Mouse (Mus musculus) olfactory bulb, adult 2 months (tissue): ENCODE measurements at regions not wholly inside any gene's neighbourhood (a gene's known extent, or its start where the extent isn't known, plus 50 kb on each side); places are given as distances from the start of the nearest gene placed in this dataset.
"Not testable (repeated sequence)": the region's sequence is repeated elsewhere in the genome, so short reads cannot be mapped to it uniquely, and the experiment has no call there.

ENCODE experiments used
- CTCF ChIP-seq: fragments of 200-500 bp; IDR thresholded peaks from 2 replicates; pipeline ENCODE4 v1.5.1; 2012; ENCODE audit warnings: low read depth, mild to moderate bottlenecking, low read length, moderate library complexity; ENCODE audit not compliant: insufficient read depth
- POLR2A ChIP-seq: fragments of 200-500 bp; IDR thresholded peaks from 2 replicates; pipeline ENCODE4 v1.6.1; 2012; ENCODE audit warnings: mild to moderate bottlenecking, low read depth, low read length, moderate library complexity; ENCODE audit not compliant: insufficient read depth

DNA sequence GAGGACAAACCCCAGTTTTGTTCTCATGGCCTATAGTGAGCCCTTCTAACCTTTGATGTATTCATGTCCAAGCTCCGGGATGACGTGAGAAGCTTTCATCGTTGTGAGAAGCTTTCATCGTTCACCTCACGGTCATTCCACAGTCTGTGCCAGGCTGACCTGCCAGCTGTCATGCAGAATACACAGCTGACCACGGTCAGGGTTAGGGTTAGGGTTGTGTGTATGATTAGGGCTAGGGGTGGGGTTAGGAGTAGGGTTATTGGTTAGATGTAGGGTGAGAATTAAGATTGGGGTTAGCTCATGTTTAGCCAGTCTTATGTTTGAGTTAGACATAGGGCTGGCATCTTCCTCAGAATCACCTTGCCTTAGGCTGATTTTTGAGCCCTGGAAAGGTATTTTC is 77.6 kb downstream of the Gm5447 start:
- not testable (repeated sequence) for TF ChIP-seq POLR2A, CTCF
